Mouse (Mus musculus): ENCODE data around the gene Atpif1.
A peak's percentile ranks its signal among the peaks of the same experiment; 100 is the strongest.

Gene Atpif1

DNA sequence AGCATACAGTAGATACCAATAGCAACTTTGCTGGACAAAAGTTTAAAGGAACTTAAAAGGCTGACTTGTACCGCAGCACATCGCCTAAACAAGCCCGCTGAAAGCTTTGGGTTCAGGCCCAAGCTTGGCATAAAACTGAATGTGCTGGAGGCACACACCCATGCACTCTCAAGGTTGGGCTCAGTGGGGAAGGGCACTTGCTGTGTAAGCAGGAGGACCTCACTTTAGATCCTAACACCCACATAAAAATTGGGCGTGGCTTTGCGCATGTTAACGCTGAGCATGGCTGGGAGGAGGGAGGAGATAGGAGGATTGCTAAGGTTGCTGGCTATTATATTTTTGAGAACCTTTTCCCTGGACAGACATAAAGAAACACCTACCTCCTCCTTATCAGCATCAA lies 8.7 kb downstream of the Atpif1 start:
- DNase-seq: no peak

DNA sequence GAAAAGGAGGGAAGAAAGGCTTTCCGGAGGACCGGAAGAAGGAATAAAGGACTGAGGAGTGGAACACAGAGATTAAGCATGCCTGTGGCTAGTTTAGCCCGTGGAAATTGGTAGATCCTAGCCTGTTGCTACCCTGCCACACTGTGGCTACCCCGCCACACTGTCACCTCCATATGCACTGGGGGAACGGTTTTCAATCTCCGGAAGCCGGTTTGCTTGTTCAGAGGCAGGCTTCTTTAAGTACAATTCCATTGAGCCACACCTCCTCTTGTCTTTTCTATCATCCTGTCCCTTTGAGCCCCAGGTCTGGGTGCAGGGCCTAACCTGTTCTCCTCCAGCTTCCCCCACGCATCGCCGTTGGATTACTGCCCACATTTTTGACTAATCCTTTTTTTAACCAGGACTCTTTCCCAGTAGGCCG lies 9.1 kb downstream of the Atpif1 start:
- no peak for DNase-seq

DNA sequence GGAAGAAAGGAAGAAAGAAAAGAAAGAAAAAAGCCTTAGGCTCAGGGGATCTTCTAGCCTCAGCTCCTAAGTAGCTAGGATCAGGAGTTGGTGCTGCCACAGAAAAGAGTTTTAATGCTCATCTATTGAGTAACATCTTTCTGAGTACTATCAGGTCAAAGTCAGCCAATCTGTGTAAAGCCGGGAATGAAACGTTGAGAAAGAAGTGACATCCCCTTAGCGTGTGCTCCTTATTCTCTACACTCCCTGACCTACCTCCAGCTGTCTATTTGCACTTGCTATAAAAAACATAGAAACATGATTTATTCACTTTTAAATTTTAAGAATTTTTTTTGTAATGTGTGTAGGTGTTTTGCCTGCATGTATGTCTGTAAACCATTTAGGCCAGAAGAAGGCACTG lies 14.3 kb downstream of the Atpif1 start:
- DNase-seq: no peak

DNA sequence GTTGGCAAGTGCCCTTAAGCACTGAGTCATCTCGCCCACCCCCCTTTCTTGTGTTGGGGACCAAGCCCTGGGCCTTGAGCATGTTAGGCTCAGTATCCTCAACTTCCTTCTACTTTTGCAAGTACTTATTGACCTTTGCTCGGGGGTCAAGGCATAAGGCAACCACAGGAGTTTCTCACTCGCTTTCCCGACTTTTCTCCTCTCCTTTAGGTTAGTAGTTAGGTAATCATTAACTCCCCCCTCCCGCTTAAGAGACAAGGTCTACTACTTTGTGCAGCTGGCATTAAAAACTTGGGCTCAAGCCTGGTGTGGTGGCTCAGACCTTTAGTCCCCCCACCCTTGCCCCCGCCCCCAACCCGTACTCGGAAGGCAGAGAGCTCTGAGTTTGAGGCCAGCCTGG lies 15.4 kb downstream of the Atpif1 start:
- DNase-seq: peak; percentile 84

DNA sequence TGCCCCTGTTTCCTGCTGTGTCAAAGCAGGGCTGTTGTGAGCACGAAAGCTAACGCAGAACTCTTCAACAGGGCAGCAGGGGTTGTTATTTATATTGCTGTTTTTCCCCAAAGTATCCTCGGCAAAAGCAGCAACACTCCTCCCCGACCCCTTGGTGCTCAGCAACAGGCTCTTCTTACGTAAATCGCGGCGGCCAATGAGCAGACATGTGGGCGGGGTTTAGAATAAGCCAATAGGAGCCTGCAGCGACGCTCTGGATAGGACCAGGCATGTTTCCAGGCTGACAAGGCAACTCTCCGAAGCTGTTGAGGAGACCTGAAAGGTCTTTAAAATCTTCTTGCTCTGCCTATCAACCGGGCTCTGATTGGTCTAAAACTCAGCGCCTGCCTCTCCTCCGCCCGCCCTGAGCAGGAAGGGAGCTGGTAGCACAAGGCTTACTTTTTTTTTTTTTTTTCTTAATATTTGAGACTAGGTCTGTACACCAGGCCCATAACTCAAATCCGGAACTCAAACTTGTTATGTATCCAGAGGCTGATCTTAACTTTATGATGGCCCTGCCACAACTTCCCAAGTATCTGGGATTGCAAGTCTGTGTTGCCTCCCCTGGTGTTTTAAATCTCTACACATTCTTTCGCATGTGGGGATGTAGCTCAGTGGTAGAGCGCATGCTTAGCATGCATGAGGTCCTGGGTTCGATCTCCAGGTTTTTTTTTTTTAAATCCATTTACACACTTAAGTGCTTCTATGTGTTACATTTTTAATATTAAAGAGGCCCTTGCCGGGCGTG lies 17.9 kb downstream of the Atpif1 start:
- DNase-seq: peak; percentile 98

DNA sequence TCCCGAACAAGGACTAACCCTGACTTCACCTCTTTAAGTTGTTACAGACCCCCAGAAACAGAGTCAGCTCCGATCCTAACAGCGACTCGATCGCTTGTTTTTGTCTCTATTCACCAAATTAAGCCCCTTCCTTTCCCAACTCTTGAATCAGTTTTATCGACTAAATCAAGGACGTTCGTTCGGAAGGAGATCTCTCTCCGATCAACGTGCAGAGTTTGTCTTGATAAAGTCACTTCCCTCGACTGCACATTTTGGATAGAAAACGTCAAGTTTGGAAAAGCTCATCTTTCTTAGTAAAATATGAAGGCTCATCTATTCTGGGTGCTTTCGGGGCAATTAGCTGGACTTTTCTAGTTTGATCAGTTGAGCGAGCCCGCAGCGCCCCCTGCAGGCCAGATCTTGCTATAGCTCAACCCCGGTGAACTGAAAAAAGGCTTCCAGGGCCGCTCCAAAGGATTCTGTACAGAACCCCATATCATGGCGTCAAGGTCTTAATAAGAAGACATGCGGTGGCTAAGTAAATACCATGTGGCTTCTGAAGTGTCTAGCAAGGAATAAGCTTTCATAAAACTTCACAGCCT lies 18.8 kb downstream of the Atpif1 start:
- peak; percentile 72 for DNase-seq

DNA sequence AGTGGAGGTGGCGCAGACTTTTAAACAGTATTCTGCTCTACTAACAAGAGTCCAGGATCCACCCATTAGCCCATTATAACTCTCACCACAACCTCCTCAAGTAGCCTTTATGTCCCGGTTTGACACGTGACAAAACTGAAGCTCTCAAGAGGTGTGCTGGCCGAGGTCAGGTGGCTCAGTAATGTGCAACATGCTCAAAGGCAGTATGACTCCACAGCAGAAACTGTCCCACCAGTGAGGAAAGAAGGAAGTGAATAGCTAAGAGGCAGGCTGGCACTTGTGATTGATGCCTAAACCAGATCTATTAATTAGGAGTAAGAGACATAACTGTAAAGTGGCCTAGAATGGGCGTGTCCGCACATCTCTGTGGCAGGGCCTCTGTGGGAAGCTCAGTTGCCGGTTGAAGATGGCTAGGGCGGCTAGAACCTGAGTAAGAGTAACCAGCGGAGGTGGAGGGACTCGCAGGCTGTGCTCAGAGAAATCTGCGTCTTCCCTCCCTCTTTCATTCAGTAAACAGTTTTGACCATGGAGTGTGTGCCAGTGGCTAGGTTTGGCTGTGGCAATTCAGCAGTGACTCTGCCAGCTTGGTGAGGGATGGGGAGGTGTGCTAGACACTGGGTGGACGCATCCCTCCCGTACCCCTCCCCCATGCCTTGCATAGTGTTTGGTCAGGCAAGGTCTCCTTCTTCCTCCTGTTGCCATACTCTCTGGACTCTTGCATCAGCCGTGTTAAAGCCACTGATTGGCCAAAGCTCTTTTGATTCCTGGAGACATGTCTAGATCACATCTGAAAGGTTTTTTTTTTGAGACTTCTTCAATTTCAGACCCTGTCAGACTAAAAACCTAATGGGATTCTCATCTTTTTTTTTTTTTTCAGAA lies 19.8 kb downstream of the Atpif1 start:
- DNase-seq: no peak

DNA sequence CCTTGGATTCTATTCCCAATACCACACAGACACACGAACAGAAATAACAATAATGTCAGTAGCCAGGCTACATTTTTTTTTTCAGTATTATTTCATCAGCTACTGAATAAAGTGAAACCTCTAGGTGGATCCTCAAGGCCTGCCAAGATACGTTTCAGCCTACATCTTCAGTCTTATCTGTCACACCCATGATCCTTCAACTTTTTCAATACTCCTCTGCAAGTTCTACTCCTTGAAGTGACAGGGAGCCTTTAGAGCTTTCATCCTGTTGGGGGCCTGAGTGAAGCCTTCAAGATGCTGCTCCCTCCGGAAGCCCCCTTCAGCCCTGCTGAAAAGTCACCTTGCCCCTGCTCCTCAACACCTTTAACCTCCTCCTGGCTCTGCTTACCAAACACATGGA lies 21.4 kb downstream of the Atpif1 start:
- no peak for DNase-seq

DNA sequence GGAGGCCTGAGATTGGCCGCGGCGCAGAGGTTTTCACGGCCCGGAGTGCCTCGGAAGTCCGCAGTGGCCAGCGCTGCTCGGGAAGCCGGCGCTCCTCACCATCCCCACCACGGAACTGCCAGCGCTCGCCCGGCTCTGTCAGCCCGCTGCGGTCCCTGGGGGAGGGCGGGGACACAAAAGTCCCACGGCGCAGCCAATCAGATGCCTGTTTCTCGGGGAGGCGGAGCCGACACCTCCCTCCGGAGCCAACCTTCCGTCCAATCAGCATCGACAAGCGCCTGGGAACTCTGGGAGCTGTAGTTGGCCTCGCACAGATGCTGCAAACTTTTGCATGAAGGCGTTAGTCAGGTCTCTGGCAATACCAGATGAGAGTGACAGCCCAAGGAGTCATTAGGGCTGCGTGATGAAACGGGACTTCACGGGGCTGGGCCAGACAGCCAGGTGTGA lies 23.1 kb downstream of the Atpif1 start, which contains the start of gene Sesn2:
Sesn2 (minus strand) TSS at position 150 of the 447 bp plus-strand sequence.
- DNase-seq: peak; percentile 98

DNA sequence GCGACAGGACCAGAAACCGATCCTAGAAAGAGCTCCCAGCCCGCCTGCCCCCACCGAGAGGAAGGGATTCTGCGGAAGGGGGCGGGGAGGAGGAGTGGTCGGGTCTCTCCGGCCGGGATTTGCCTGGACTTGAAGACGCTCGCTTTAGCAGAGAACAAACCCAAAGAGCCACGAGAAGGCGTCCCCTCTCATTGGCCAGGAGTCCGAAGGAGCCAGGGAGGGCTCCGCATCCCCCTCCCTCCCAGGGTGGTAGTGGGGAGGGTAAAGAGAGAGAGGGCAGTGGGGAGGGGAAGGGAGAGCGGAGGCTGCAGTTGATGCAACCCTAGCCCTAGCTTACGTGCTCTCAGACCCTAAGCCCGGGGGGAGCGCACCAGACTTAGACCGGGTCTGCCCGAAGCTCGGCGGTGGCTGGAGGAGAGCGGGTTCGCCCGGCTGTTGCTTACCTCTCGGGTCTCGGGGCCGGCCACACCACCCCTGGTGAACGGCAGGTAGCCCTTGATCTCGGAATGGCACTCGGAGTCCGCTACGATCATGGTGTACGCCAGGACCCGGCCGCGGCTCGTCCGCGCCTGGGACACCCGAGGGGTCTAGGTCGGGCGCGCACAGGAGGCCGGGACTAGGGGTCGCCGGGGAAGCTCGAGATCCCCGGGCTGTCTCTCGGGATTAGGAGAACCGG lies 23.7 kb downstream of the Atpif1 start:
- peak; percentile 91 for DNase-seq

DNA sequence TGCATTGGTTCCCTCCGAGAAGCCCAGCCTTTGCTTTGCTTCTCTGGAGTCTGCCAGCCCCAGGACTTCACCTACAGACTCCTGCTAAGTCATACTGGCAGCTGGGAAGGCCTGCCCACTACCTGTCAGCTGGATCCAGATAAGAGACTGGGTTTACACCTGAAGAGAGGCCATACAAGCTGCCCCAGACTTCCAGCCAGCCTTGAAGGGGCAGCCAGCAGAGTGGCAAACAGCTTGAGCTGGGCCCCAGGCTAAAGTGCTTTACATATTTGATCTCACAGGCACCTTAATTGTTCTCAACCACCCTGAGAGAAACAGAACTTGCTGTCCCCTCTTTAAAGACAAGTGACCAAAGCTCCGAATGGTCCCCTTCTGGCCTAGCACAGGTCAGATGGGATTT lies 26.2 kb downstream of the Atpif1 start:
- no peak for DNase-seq

DNA sequence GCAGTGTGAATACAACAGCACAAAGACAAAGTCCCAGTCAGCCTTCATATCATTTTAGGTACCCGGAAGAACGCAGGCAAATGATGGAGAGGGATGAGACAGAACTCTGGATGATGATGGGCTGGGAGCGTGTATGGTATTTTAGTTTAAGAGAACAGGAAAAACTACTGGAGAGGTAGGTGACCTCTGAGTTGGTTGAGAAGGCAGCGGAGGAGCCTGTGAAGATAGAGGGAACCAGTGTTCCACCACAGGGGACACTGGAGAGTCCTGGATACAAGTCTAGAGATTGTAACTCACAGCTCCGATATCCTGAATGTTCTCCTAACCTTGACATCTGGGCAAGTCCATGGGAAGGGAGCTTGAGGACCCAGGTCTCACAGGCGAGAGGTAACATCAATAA lies 27.2 kb downstream of the Atpif1 start:
- no peak for DNase-seq

DNA sequence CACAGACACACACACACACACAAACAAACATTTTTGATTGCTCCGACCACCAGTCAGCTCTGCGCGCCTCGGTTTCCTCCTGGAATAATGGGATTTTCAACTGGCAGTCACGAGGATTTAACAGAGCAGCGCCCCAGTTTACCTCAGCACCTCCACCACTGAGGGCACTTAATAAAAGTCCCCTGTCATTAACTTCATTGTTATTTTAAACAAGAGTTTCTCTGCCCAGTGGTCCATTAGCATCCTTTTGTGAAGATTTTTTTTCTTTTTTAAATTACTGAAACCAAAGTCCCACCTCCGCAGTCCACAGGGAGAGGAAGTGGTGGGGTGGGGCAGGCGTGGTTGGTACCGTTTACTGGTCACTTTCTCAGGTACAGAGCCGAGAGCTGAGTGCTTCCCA lies 27.7 kb downstream of the Atpif1 start:
- no peak for DNase-seq

DNA sequence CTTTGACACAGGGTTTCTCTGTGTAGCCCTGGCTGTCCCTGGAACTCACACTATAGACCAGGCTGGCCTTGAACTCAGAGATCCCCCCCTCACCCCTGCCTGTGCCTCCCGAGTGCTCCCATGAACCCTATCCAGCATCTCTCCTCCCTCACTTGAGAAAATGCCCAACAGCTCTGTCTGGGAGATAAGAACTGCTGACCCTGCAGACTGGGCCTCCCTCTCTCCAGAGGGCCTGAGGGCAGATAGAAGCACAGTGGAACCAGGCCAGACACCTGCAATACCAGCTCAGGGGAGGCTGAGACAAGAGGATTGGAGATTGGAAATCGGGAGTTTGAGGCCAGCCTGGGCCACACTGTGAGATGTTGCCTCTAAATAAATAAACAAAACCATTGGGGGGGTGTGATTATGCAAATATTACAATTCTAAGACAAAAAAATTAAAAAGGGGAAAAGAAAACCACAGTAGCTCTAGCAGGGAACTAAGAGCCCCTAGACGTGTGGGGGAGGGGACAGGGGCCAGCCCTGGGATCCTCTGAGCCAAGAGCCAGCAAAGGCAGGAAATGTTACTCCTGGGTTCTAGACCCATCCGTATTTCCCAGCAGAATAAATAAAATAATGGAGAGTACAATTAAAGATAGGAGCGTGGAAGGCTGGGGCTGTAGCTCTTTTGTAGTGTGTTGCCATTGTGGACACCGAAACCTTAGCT lies 28.3 kb downstream of the Atpif1 start:
- no peak for DNase-seq

DNA sequence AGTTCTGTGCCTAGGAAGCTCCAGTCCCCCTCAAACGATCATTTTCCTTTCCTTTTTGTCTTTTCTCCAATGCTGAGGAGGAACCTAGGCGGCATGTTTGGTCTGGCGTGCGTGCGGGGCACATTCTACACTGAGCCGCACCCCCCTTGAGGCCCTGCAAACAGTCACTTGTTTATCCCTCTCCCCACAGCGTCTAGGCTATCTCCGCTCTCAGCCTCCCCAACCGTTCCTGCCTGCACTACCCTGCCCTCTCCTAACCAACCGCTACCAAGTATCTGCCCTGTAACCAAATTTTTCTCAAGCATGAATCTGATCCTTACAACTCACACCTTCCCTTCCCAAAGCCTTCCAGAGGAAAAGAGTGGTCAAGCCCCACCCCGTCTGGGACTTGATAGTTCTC lies 30.1 kb downstream of the Atpif1 start:
- no peak for DNase-seq

DNA sequence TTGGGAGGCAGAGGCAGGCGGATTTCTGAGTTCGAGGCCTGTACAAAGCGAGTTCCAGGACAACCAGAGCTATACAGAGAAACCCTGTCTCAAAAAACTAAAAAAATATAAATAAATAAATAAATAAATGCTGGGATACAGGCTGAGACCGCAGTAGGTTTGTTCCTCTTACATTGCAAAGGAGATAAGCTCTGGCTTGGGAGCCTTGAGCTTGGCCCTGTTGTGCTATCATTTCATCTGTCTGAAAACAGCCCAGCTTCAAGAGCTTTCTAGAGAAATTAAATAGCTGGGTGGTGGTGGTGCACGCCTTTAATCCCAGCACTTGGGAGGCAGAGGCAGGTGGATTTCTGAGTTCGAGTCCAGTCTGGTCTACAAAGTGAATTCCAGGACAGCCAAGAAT lies 31.8 kb downstream of the Atpif1 start:
- no peak for DNase-seq

DNA sequence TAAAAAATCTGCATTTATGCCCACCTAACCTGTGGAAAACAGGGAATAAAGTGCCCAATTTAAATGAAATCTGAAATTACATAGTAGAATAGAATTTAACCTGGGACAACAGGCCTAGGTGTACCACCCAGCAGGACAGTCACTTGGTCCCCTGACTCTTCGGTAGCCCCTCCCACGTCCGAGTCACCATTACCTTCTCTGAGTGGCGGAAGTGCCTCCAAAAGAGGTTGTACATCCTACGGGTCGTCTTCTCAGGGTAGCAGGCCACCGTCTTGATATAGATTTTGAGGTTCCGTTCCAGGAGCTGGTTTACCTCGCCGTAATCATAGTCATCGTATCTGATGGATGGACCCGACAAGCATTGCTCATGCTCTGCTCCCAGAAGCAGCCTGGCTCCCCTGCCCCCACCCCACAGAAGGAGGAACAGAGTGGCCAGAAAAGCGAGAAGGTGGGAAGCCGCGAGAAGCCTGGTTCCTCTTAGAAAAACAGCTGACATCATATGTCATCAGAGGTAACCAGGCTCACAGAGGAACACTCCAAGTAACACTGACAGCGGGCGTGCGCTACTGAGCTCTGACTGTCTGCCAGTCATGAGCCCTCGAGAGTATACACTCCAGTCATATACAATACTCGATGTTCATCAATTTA lies 39.1 kb downstream of the Atpif1 start:
- DNase-seq: no peak

DNA sequence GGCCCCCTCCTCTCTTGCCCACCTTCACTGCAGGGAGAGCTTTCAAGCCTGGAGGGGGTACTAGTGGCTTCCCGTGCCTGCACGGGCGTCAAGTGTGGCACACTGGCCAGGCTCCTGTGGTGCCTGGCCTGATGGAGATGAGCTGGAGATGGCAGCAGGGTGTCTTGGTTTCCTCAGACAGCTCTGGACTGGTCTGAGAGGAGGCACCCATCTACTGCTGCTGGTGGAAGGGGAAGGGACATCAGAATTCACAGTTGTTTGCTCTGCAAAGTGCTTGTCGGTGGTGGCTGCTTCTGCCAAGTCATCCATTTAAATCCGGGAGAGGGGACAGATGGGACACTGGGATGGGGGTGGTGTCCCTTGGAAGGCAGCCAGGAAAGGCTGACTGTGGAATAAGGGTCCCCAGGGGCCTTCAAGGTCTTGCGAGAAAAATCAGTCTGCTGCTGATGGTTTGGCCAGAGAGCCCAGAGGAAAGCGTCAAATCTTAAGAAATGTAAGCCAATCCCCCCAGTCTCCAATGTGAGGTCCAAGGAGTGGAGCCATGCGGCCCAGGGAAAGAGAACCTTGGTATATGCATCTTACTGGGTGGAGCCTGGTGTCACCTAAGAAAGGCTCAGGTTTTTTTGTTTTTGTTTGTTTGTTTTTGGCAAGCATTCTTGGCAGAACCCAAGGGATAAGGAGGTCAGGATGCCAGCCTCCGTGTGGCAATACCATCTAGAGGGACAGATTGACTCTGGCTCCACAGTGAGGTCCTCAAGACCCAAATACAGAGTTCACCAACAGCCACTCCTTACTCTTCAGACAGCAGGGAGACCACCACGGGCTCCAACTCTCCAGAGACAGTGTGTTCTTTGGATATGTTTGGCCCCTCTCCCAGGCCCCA lies 41.0 kb downstream of the Atpif1 start:
- DNase-seq: peak; percentile 44

DNA sequence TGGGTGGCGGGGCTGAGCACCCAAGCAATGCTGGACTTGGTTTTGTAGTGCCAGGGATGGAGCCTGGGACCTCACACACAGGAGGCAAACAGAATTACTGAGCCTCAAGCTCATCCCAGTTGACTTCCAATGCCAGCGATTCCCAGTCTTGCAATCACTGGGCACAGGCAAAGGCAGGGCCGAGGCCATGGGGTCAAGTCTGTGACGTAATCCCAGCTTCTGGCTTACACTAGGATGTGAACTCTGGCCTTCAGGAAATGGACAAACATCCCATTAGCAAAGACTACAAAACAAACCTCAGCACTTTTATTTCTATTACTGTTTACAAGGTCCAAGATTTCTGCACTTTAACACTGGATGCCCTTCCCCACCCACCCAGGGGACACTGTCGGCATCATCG lies 41.7 kb downstream of the Atpif1 start:
- peak; percentile 90 for DNase-seq

DNA sequence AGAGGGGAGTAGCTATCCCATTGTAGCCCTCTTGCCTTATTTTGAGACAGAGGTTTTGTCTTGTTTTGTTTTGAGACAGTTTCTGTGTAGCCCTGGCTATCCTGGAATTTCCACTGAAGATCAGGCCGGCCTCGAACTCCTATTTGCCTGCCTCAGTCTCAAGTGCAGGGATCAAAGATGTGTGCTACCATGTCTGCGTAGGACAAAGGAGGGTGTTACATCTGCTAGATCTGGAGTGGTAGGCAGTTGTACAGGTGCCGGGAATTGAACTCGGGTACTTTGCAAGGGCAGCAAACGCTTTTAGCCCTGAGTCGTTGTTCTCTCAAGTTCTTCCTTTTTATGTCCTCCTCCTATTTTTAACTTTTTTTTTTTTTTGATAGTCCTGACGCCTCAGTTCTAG lies 42.4 kb downstream of the Atpif1 start:
- DNase-seq: no peak
